Mouse (Mus musculus): ENCODE measurements around the gene Cpxm1.

DNA sequence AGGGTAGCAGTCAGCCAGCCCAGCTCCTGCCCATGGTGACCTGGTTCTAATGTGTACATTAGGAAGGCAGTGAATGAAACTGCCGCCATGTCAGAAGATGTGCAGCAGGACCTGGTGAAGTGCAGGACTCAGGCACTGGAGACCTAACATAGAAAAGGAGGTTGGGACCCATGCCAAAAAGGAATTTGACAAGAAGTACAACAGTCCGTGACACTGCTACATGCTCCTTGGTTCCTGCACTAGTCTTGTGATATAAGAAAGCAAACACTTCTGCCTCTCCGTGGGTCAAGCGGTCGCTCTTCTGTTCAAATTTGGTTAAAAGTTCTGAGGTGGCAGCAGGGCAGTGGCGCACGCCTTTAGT lies 56.2 kb downstream of the Cpxm1 start:
- TF ChIP-seq CTCF (IDR thresholded peaks at IDR 0.05; ENCODE audit: low read depth, low read length), result no peak
- no peak for TF ChIP-seq POLR2A (IDR thresholded peaks at IDR 0.05; ENCODE audit: borderline replicate concordance, low read depth, low read length)

Data from bone marrow macrophage, adult 2 months (primary cell).